Mouse (Mus musculus): ENCODE measurements around the gene Cnp. TPM values are rescaled to one million over a fixed set of nuclear protein-coding genes. Genes with fewer than 3 reads are reported as not detected.

The Cnp gene
- 547 and 616 TPM in 2 replicates for polyA plus RNA-seq (2012; rRNA removed)

- Histone ChIP-seq H3K27ac (ENCODE audit: insufficient read depth, low read length) (peak within 1 kb of the TSS; percentile 60), H3K4me3 (replicated peaks; ENCODE audit: insufficient read depth, low read depth, low read length) (peak within 1 kb of the TSS; percentile 84), H3K4me1 (ENCODE audit: control insufficient read depth, insufficient read depth, low read length) (peaks cover 4% of the 10 kb centered on the region), H3K27me3 (ENCODE audit: control insufficient read depth, insufficient read depth, low read length) (no peaks in the 10 kb centered on the region)
- DNase-seq, result peak; percentile 69
- 0 out of 2 replicates have a peak, but pooled peaks have one; percentile 36 for TF ChIP-seq POLR2A (IDR thresholded peaks at IDR 0.05; ENCODE audit: borderline replicate concordance, insufficient read depth, low read length)
- no peak for TF ChIP-seq CTCF (IDR thresholded peaks at IDR 0.05; ENCODE audit: borderline replicate concordance, insufficient read depth, low read depth, low read length)
- 2% methylated on average over 47 of the region's 47 CpGs for WGBS
Measured at GRCm38 (mm10) chr11:100574708-100575483, at the start of gene Cnp. Cnp (plus strand) TSS chr11:100574904.

- H3K27me3 ChIP-seq (ENCODE audit: control insufficient read depth, insufficient read depth, low read length), result no peaks in the 10 kb centered on the region
- TF ChIP-seq CTCF (IDR thresholded peaks at IDR 0.05; ENCODE audit: borderline replicate concordance, insufficient read depth, low read depth, low read length) (no peak), POLR2A (IDR thresholded peaks at IDR 0.05; ENCODE audit: borderline replicate concordance, insufficient read depth, low read length) (no peak)
- H3K27ac ChIP-seq (ENCODE audit: insufficient read depth, low read length), result no peak overlapping the region
- no peak overlapping the region for H3K4me3 ChIP-seq (replicated peaks; ENCODE audit: insufficient read depth, low read depth, low read length)
- no peak for DNase-seq
- H3K4me1 ChIP-seq (ENCODE audit: control insufficient read depth, insufficient read depth, low read length), result no peaks in the 10 kb centered on the region; the same call in 1 of the 2 replicates
- WGBS, result 83% methylated on average over 11 of the region's 11 CpGs
Measured at GRCm38 (mm10) chr11:100524987-100525630, 49.6 kb upstream of the Cnp start.

GRCm38 (mm10) chr11:100526052-100526816 is 48.5 kb upstream of the Cnp start:
- Histone ChIP-seq H3K27ac (ENCODE audit: insufficient read depth, low read length) (no peak overlapping the region), H3K4me1 (ENCODE audit: control insufficient read depth, insufficient read depth, low read length) (no peaks in the 10 kb centered on the region), H3K4me3 (replicated peaks; ENCODE audit: insufficient read depth, low read depth, low read length) (peak overlapping the region; percentile 81), H3K27me3 (ENCODE audit: control insufficient read depth, insufficient read depth, low read length) (no peaks in the 10 kb centered on the region)
- DNase-seq, result no peak
- WGBS, result 55% methylated on average over 15 of the region's 15 CpGs
- TF ChIP-seq CTCF (IDR thresholded peaks at IDR 0.05; ENCODE audit: borderline replicate concordance, insufficient read depth, low read depth, low read length) (no peak), POLR2A (IDR thresholded peaks at IDR 0.05; ENCODE audit: borderline replicate concordance, insufficient read depth, low read length) (no peak)

GRCm38 (mm10) chr11:100527066-100527457 is 47.6 kb upstream of the Cnp start:
- under 1% methylated on average over 26 of the region's 26 CpGs for WGBS

GRCm38 (mm10) chr11:100527458-100528374 is 47.0 kb upstream of the Cnp start, which contains the start of gene Acly:
Acly (minus strand) TSS chr11:100528000.
- no peaks in the 10 kb centered on the region for H3K27me3 ChIP-seq (ENCODE audit: control insufficient read depth, insufficient read depth, low read length)
- H3K27ac ChIP-seq (ENCODE audit: insufficient read depth, low read length), result 0 out of 2 replicates have a peak within 1 kb of the TSS, but pooled peaks have one; percentile 13
- under 1% methylated on average over 54 of the region's 54 CpGs for WGBS
- peak; percentile 97 to 99 for DNase-seq
- TF ChIP-seq POLR2A (IDR thresholded peaks at IDR 0.05; ENCODE audit: borderline replicate concordance, insufficient read depth, low read length) (peak; percentile 73; the same call in 1 of the 2 replicates), CTCF (IDR thresholded peaks at IDR 0.05; ENCODE audit: borderline replicate concordance, insufficient read depth, low read depth, low read length) (no peak)
- peak within 1 kb of the TSS; percentile 81 for H3K4me3 ChIP-seq (replicated peaks; ENCODE audit: insufficient read depth, low read depth, low read length)
- no peaks in the 10 kb centered on the region for H3K4me1 ChIP-seq (ENCODE audit: control insufficient read depth, insufficient read depth, low read length)

More at GRCm38 (mm10) chr11:100527066-100527457, 47.6 kb upstream of the Cnp start:
- TF ChIP-seq POLR2A (IDR thresholded peaks at IDR 0.05; ENCODE audit: borderline replicate concordance, insufficient read depth, low read length), result no peak
- 0 out of 2 replicates have a peak, but pooled peaks have one; percentile 18 for TF ChIP-seq CTCF (IDR thresholded peaks at IDR 0.05; ENCODE audit: borderline replicate concordance, insufficient read depth, low read depth, low read length)
- Histone ChIP-seq H3K27me3 (ENCODE audit: control insufficient read depth, insufficient read depth, low read length) (no peaks in the 10 kb centered on the region), H3K4me3 (replicated peaks; ENCODE audit: insufficient read depth, low read depth, low read length) (peak overlapping the region; percentile 81), H3K27ac (ENCODE audit: insufficient read depth, low read length) (0 out of 2 replicates have a peak overlapping the region, but pooled peaks have one; percentile 13), H3K4me1 (ENCODE audit: control insufficient read depth, insufficient read depth, low read length) (no peaks in the 10 kb centered on the region)
- DNase-seq, result peak; percentile 73 to 77

GRCm38 (mm10) chr11:100528375-100529165 is 46.1 kb upstream of the Cnp start:
- no peak for DNase-seq
- 34% methylated on average over 19 of the region's 19 CpGs for WGBS
- Histone ChIP-seq H3K4me1 (ENCODE audit: control insufficient read depth, insufficient read depth, low read length) (no peaks in the 10 kb centered on the region), H3K4me3 (replicated peaks; ENCODE audit: insufficient read depth, low read depth, low read length) (peak overlapping the region; percentile 57), H3K27me3 (ENCODE audit: control insufficient read depth, insufficient read depth, low read length) (no peaks in the 10 kb centered on the region), H3K27ac (ENCODE audit: insufficient read depth, low read length) (no peak overlapping the region)
- TF ChIP-seq POLR2A (IDR thresholded peaks at IDR 0.05; ENCODE audit: borderline replicate concordance, insufficient read depth, low read length) (no peak), CTCF (IDR thresholded peaks at IDR 0.05; ENCODE audit: borderline replicate concordance, insufficient read depth, low read depth, low read length) (no peak)

All from cerebellum, adult 2 months (tissue).